Mouse (Mus musculus): Measurements from ENCODE around the gene Sbf1. TPM values are rescaled to one million over a fixed set of nuclear protein-coding genes. Genes with fewer than 3 reads are reported as not detected.

The Sbf1 gene
- polyA plus RNA-seq, 1 experiment: 320 TPM

GRCm38 (mm10) chr15:89286582-89286981 is 28.5 kb downstream of the Sbf1 start:
- TF ChIP-seq CTCF (IDR thresholded peaks at IDR 0.05; ENCODE audit: extremely low read depth, insufficient read depth, insufficient read length, insufficient replicate concordance): no peak
- Histone ChIP-seq H3K4me3 (ENCODE audit: extremely low read depth, insufficient read depth, insufficient read length) (no peak overlapping the region), H3K27ac (ENCODE audit: insufficient read depth, low read length) (no peak overlapping the region), H3K27me3 (ENCODE audit: control insufficient read depth, insufficient read depth, low read length) (no peaks in the 10 kb centered on the region), H3K36me3 (ENCODE audit: control insufficient read depth, insufficient read depth, low read length) (peaks cover 32% of the 10 kb centered on the region), H3K4me1 (ENCODE audit: control insufficient read depth, insufficient read depth, insufficient read length) (no peaks in the 10 kb centered on the region; the same call in 1 of the 2 replicates)
- no peak for DNase-seq (ENCODE audit: low read depth in 1 of 2, low spot score in 2 of 2)
- WGBS: 74% methylated on average over 5 of the region's 5 CpGs

GRCm38 (mm10) chr15:89286114-89286513 is 29.0 kb downstream of the Sbf1 start:
- 57% methylated on average over 7 of the region's 7 CpGs for WGBS
- no peaks in the 10 kb centered on the region; the same call in 1 of the 2 replicates for H3K4me1 ChIP-seq (ENCODE audit: control insufficient read depth, insufficient read depth, insufficient read length)
- peaks cover 32% of the 10 kb centered on the region for H3K36me3 ChIP-seq (ENCODE audit: control insufficient read depth, insufficient read depth, low read length)
- no peaks in the 10 kb centered on the region for H3K27me3 ChIP-seq (ENCODE audit: control insufficient read depth, insufficient read depth, low read length)
- TF ChIP-seq POLR2A (IDR thresholded peaks at IDR 0.05; ENCODE audit: low read depth, low read length): no peak
- TF ChIP-seq CTCF (IDR thresholded peaks at IDR 0.05; ENCODE audit: extremely low read depth, insufficient read depth, insufficient read length, insufficient replicate concordance): no peak
- DNase-seq (ENCODE audit: low read depth in 1 of 2, low spot score in 2 of 2): no peak
- H3K4me3 ChIP-seq (ENCODE audit: extremely low read depth, insufficient read depth, insufficient read length): no peak overlapping the region
- H3K27ac ChIP-seq (ENCODE audit: insufficient read depth, low read length): no peak overlapping the region

- DNase-seq (ENCODE audit: low read depth in 1 of 2, low spot score in 2 of 2): no peak
- Histone ChIP-seq H3K27me3 (ENCODE audit: control insufficient read depth, insufficient read depth, low read length) (no peaks in the 10 kb centered on the region), H3K4me3 (ENCODE audit: extremely low read depth, insufficient read depth, insufficient read length) (no peak overlapping the region), H3K36me3 (ENCODE audit: control insufficient read depth, insufficient read depth, low read length) (peaks cover 34% of the 10 kb centered on the region), H3K27ac (ENCODE audit: insufficient read depth, low read length) (no peak overlapping the region), H3K4me1 (ENCODE audit: control insufficient read depth, insufficient read depth, insufficient read length) (no peaks in the 10 kb centered on the region; the same call in 1 of the 2 replicates)
- TF ChIP-seq POLR2A (IDR thresholded peaks at IDR 0.05; ENCODE audit: low read depth, low read length): no peak
- no peak for TF ChIP-seq CTCF (IDR thresholded peaks at IDR 0.05; ENCODE audit: extremely low read depth, insufficient read depth, insufficient read length, insufficient replicate concordance)
- 86% methylated on average over 5 of the region's 5 CpGs for WGBS
Observed at GRCm38 (mm10) chr15:89285478-89285877, 29.6 kb downstream of the Sbf1 start.

GRCm38 (mm10) chr15:89285004-89285403 is 30.1 kb downstream of the Sbf1 start:
- Histone ChIP-seq H3K4me1 (ENCODE audit: control insufficient read depth, insufficient read depth, insufficient read length) (no peaks in the 10 kb centered on the region; the same call in 1 of the 2 replicates), H3K4me3 (ENCODE audit: extremely low read depth, insufficient read depth, insufficient read length) (no peak overlapping the region), H3K27me3 (ENCODE audit: control insufficient read depth, insufficient read depth, low read length) (no peaks in the 10 kb centered on the region), H3K27ac (ENCODE audit: insufficient read depth, low read length) (no peak overlapping the region), H3K36me3 (ENCODE audit: control insufficient read depth, insufficient read depth, low read length) (peaks cover 35% of the 10 kb centered on the region)
- DNase-seq (ENCODE audit: low read depth in 1 of 2, low spot score in 2 of 2): no peak
- no peak for TF ChIP-seq CTCF (IDR thresholded peaks at IDR 0.05; ENCODE audit: extremely low read depth, insufficient read depth, insufficient read length, insufficient replicate concordance)
- no peak for TF ChIP-seq POLR2A (IDR thresholded peaks at IDR 0.05; ENCODE audit: low read depth, low read length)

GRCm38 (mm10) chr15:89284094-89284493 is 31.0 kb downstream of the Sbf1 start:
- H3K27me3 ChIP-seq (ENCODE audit: control insufficient read depth, insufficient read depth, low read length): no peaks in the 10 kb centered on the region
- DNase-seq (ENCODE audit: low read depth in 1 of 2, low spot score in 2 of 2): no peak
- H3K27ac ChIP-seq (ENCODE audit: insufficient read depth, low read length): no peak overlapping the region
- H3K4me1 ChIP-seq (ENCODE audit: control insufficient read depth, insufficient read depth, insufficient read length): no peaks in the 10 kb centered on the region; the same call in 1 of the 2 replicates
- WGBS: 88% methylated on average over 2 of the region's 2 CpGs
- TF ChIP-seq CTCF (IDR thresholded peaks at IDR 0.05; ENCODE audit: extremely low read depth, insufficient read depth, insufficient read length, insufficient replicate concordance): no peak
- no peak for TF ChIP-seq POLR2A (IDR thresholded peaks at IDR 0.05; ENCODE audit: low read depth, low read length)
- H3K36me3 ChIP-seq (ENCODE audit: control insufficient read depth, insufficient read depth, low read length): peaks cover 32% of the 10 kb centered on the region
- H3K4me3 ChIP-seq (ENCODE audit: extremely low read depth, insufficient read depth, insufficient read length): no peak overlapping the region

GRCm38 (mm10) chr15:89282546-89282945 is 32.6 kb downstream of the Sbf1 start:
- Histone ChIP-seq H3K27ac (ENCODE audit: insufficient read depth, low read length) (no peak overlapping the region), H3K27me3 (ENCODE audit: control insufficient read depth, insufficient read depth, low read length) (no peaks in the 10 kb centered on the region), H3K4me3 (ENCODE audit: extremely low read depth, insufficient read depth, insufficient read length) (no peak overlapping the region), H3K36me3 (ENCODE audit: control insufficient read depth, insufficient read depth, low read length) (peaks cover 23% of the 10 kb centered on the region), H3K4me1 (ENCODE audit: control insufficient read depth, insufficient read depth, insufficient read length) (no peaks in the 10 kb centered on the region; the same call in 1 of the 2 replicates)
- 76% methylated on average over 6 of the region's 6 CpGs for WGBS
- no peak for TF ChIP-seq POLR2A (IDR thresholded peaks at IDR 0.05; ENCODE audit: low read depth, low read length)
- TF ChIP-seq CTCF (IDR thresholded peaks at IDR 0.05; ENCODE audit: extremely low read depth, insufficient read depth, insufficient read length, insufficient replicate concordance): no peak
- peak in 1 of 2 experiments; percentile 38 for DNase-seq (ENCODE audit: low read depth in 1 of 2, low spot score in 2 of 2)

GRCm38 (mm10) chr15:89277366-89277765 is 37.7 kb downstream of the Sbf1 start:
- Histone ChIP-seq H3K36me3 (ENCODE audit: control insufficient read depth, insufficient read depth, low read length) (peaks cover 25% of the 10 kb centered on the region), H3K27ac (ENCODE audit: insufficient read depth, low read length) (no peak overlapping the region), H3K4me1 (ENCODE audit: control insufficient read depth, insufficient read depth, insufficient read length) (no peaks in the 10 kb centered on the region; the same call in 1 of the 2 replicates), H3K27me3 (ENCODE audit: control insufficient read depth, insufficient read depth, low read length) (no peaks in the 10 kb centered on the region), H3K4me3 (ENCODE audit: extremely low read depth, insufficient read depth, insufficient read length) (no peak overlapping the region)
- 93% methylated on average over 4 of the region's 4 CpGs for WGBS
- TF ChIP-seq POLR2A (IDR thresholded peaks at IDR 0.05; ENCODE audit: low read depth, low read length): no peak
- TF ChIP-seq CTCF (IDR thresholded peaks at IDR 0.05; ENCODE audit: extremely low read depth, insufficient read depth, insufficient read length, insufficient replicate concordance): no peak
- DNase-seq (ENCODE audit: low read depth in 1 of 2, low spot score in 2 of 2): no peak
